Mouse (Mus musculus) layer of hippocampus, postnatal 10 days (tissue): Measurements from ENCODE around the gene Phf1. TPM values are rescaled to one million over a fixed set of nuclear protein-coding genes. Genes with fewer than 3 reads are reported as not detected.
A peak's percentile ranks its signal among the peaks of the same experiment; 100 is the strongest.
"Not testable (repeated sequence)": the region's sequence is repeated elsewhere in the genome, so short reads cannot be mapped to it uniquely, and the experiment has no call there.

Experiments
- DNase-seq, 2 experiments: peaks; one replicate each; pipeline ENCODE4 v3.0.0; 2021; ENCODE audit warnings: low spot score in 2 of 2
- long read RNA-seq: library from polyadenylated mRNA; stranded (forward); transcript quantifications from one replicate; pipeline ENCODE4 v2.0.0, GENCODE M21; 2023
- total RNA-seq, 2 experiments: library from RNA; stranded (reverse); gene quantifications; 2 replicates each; pipeline ENCODE4 v1.2.3; 2021

Gene Phf1
- 10 to 100 TPM; 23.0 to 23.9 TPM for total RNA-seq
- long read RNA-seq, partial matches to known transcripts = 4 of 19 reads
- long read RNA-seq, other reads (novel, unspliced or antisense) = 10 of 19 reads

- DNase-seq = peak; percentile 92 to 96
These were observed at the start of gene Phf1 for GRCm38 (mm10) chr17:26932839-26933398. TSS of gene Phf1 (plus strand) at chr17:26933052.

GRCm38 (mm10) chr17:26883585-26883984, 49.3 kb upstream of the Phf1 start:
- DNase-seq = no peak

- peak; percentile 68 to 79 for DNase-seq
These were observed 47.6 kb upstream of the Phf1 start for GRCm38 (mm10) chr17:26884995-26885926.

- peak; percentile 89 to 92 for DNase-seq
These were observed 46.7 kb upstream of the Phf1 start for GRCm38 (mm10) chr17:26886047-26886749.

- no peak for DNase-seq
These were observed 44.9 kb upstream of the Phf1 start for GRCm38 (mm10) chr17:26887926-26888325.

GRCm38 (mm10) chr17:26892635-26893375, 40.0 kb upstream of the Phf1 start:
- peak in 1 of 2 experiments; percentile 42 for DNase-seq

- DNase-seq = peak in 1 of 2 experiments; percentile 26
These were observed 39.4 kb upstream of the Phf1 start for GRCm38 (mm10) chr17:26893492-26893891.

GRCm38 (mm10) chr17:26894342-26894741, 38.5 kb upstream of the Phf1 start:
- no peak for DNase-seq

GRCm38 (mm10) chr17:26895578-26895977, 37.3 kb upstream of the Phf1 start:
- peak; percentile 69 to 74 for DNase-seq

- no peak for DNase-seq
These were observed 31.9 kb upstream of the Phf1 start for GRCm38 (mm10) chr17:26900916-26901315.

- DNase-seq = no peak
These were observed 28.5 kb upstream of the Phf1 start for GRCm38 (mm10) chr17:26904320-26904719.

GRCm38 (mm10) chr17:26907506-26907905, 25.3 kb upstream of the Phf1 start:
- peak; percentile 16 to 45 for DNase-seq

- no peak for DNase-seq
These were observed 17.6 kb upstream of the Phf1 start for GRCm38 (mm10) chr17:26915248-26915647.

GRCm38 (mm10) chr17:26916711-26917482, 16.0 kb upstream of the Phf1 start, which contains the start of gene Kifc5b:
TSS of gene Kifc5b (plus strand) at chr17:26917091.
- peak; percentile 100 for DNase-seq

GRCm38 (mm10) chr17:26917560-26917959, 15.3 kb upstream of the Phf1 start:
- not testable (repeated sequence) for DNase-seq

GRCm38 (mm10) chr17:26918343-26918742, 14.5 kb upstream of the Phf1 start:
- no peak for DNase-seq

- not testable (repeated sequence) for DNase-seq
These were observed 13.3 kb upstream of the Phf1 start for GRCm38 (mm10) chr17:26919516-26919915.

GRCm38 (mm10) chr17:26922368-26922767, 10.5 kb upstream of the Phf1 start:
- DNase-seq = not testable (repeated sequence)

- DNase-seq = not testable (repeated sequence)
These were observed 7.4 kb upstream of the Phf1 start for GRCm38 (mm10) chr17:26925414-26925813.

- DNase-seq = peak; percentile 34 to 59
These were observed 1.1 kb upstream of the Phf1 start for GRCm38 (mm10) chr17:26931795-26932194.
